Mouse (Mus musculus): Measurements from ENCODE around the gene Rpl29.

Rpl29 gene

GRCm38 (mm10) chr9:106429221-106430014 lies at the start of gene Rpl29:
Gene Rpl29, plus strand, starts transcription at chr9:106429454.
- DNase-seq, result peak; percentile 97

DNA sequence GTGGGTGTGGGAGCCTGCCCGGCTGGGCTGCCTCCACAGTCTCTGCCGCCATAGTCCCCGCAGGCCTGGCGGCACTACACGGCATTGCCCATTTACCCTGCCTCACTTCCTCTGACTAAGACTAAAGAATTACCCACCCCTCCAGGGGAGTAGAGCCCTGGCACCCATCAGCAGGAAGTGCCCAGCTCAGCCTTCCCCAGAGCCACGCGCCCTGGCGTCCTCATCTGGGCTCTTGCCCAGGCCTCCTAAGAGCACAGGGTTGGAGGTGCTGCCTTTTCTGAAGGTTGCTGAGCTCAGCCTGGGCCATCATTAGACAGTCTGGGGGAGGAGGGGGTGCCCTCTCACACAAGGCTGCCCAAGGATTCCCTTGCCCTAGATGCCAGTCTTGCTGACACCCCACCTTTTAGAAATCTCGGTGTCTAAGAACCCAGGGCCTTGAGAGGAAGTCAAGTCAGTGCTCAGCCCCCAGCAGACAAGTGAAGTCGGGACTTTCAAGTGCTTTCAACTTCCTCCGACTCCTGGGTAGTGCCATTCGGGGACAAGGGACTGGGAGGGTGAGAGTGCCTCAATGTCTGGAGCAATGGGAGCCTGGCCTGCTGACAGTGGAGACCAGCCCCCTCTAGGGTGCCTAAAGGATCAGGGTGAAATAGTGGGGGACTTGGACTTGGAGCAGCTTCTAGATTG lies 42.9 kb upstream of the Rpl29 start:
- DNase-seq, result no peak

DNA sequence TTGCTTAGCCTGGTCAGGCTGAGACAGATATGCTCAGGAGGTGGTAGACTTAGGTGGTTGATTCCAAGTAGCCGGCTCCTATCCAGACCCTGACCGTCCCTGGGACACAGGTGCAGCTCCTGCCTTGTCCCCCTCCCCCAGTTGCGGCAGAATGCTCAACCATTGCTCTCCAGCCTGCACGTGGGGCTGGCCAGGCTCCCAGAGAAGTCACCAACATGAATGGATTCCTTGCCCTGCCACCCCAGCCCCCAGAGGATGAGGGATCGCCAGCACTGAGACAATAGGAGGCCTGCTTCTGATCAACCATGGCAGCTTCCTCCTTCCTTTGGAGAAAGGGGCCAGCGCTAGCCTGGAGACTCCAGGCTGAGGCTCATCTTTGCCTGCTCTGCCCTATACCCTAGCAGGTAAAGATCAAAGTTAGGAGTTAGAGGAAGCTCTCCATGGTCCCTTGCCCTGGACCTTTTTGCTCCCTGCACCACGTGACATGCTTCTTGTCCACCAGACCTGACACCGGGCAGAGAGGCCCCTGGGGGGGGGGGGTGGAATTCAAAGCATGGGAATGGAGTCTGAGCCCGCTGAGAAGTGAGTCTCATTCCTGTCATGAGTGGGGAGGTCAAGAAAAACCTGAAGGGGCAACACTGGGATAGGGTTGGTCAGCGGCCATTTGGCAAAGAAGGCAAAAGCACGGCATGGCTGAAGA lies 36.3 kb upstream of the Rpl29 start:
- no peak for DNase-seq

DNA sequence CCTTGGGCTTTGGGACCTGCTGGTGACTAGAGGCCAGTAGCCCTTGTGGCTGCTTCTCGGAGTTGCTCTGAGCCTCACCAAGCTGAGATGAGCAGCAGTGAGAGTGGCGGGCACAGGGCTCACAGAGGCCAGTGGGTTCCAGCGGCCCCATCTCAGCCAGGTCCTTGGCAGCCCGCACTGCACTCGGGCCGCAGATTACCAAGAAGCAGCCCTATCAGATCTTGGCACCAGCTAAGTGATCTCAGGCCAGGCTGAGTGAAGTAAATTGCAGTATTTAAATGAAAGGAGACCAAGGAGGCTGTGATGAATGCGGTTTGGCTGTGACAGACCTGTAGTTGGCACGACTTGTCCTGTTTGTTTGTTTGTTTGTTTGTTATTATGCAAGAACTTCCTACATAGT lies 35.7 kb upstream of the Rpl29 start:
- DNase-seq, result no peak

GRCm38 (mm10) chr9:106394649-106395602 lies 34.3 kb upstream of the Rpl29 start:
- no peak for DNase-seq

- no peak for DNase-seq
Measured at GRCm38 (mm10) chr9:106397733-106398132, 31.5 kb upstream of the Rpl29 start.

DNA sequence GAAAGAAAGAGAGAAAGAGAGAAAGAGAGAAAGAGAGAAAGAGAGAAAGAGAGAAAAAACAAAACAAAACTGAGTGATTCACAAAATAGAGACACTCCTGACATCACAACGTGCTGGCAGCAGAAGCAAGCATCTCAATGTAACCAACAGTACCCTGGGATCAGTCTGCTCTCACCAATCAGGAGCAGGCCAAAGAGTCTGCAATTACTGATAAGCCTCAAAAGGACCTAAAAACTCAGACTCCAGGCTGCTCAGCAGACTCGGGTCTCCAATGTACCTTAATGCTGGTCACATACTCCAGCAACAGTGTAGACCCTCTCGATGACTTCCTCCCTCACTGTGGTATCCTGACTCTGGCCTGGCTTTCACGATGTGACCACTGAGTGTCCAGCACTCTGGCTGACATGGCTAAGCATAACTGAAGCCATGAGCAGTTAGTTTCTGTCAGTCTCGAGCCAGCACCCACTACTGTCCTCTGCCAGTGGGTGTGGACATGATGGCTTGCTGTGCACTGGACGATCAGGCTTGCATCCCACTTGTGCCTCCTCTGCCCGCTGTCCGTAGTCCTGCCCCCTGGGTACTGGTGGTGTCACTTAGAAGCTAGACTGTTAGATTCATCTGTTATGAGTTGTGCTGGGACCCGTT lies 30.5 kb upstream of the Rpl29 start:
- no peak for DNase-seq

DNA sequence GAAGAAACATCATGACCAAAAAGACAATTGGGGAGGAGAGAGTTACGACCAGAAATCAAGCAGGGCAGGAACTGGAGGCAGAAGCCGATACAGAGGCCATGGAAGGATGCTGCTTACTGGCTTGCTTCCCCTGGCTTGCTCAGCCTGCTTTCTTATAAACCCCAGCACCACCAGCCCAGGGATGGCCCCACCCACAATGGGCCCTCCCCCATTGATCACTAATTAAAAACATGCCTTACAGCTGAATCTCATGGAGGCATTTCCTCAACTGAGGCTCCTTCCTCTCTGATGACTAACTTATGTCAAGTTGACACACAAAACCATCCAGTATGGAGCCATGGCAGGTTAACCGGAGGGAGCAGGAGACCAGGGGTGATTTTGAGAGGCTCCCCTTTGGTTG lies 29.4 kb upstream of the Rpl29 start:
- no peak for DNase-seq

DNA sequence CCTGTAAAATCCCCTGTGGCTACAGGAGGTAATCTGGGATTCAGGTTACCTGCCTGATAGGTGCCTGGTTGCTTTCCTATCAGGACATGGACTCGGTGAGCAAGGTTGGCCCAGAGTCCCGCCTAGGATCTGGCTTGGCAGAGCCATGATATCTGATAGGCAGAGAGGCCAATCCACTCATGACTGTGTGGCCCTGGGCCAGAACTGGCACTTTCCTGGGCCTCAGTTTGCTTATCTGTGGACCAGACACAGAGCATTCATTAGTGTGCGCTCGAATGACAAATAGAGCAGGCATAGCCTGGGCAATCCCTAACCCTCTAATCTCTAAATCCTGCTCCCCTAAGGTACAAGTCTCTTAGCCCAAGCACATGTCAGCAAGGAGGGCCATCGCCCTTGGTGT lies 27.1 kb upstream of the Rpl29 start:
- no peak for DNase-seq

DNA sequence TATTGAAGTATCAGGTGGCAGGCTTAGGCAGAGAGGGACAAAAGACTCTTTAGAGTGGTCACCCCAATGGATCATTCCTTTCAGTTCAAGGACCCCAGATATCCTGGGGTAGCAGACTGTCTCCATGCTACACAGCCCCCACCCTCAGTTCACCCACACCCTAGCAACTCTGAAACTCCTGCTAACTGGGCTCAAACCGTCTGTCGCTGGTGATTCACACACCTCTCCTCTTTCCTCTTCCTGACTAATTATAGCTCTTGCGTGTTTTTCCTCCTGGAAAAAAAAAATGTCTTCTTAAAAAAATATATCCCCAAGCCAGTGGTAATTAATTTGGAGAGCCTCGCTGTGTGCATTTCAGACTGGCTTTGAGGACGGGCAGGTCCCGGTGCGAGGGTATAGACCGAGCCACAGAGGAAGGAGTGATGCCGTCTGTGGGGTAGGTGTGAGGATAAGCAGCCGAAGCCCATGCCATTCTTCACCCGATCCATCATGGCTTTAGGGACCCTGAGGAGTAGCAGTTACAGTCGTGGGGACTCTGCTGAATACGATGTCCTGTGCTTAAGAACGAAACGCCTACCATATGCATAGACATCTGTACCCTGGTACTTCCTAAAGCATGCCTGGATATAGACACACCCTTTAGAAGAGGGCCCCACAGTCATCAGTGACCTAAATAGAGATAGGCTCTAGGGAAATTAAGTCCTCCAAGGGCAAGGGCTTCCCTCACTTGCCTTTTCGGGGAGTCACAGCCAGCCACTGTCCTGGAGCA lies 26.5 kb upstream of the Rpl29 start:
- DNase-seq, result no peak

DNA sequence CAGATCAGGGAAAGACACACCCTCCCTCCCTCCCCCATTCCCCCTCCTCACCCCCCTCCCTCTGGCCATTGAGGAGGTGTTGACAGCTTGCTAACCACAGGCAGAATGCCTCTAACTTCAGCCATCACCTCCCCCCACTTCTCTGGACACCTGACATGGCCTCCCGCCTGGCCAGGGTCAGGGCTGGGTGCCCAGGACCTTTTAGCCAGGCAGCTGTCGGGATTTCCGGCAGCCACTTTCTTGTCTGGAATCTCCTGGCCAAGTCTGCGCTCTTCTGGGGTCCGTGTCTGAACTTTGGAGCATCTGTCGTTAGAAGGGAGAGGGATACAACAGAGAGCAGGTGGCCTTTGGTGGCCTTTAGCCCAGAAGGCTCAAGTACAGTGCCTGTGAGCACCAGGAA lies 24.0 kb upstream of the Rpl29 start:
- peak; percentile 68 for DNase-seq

DNA sequence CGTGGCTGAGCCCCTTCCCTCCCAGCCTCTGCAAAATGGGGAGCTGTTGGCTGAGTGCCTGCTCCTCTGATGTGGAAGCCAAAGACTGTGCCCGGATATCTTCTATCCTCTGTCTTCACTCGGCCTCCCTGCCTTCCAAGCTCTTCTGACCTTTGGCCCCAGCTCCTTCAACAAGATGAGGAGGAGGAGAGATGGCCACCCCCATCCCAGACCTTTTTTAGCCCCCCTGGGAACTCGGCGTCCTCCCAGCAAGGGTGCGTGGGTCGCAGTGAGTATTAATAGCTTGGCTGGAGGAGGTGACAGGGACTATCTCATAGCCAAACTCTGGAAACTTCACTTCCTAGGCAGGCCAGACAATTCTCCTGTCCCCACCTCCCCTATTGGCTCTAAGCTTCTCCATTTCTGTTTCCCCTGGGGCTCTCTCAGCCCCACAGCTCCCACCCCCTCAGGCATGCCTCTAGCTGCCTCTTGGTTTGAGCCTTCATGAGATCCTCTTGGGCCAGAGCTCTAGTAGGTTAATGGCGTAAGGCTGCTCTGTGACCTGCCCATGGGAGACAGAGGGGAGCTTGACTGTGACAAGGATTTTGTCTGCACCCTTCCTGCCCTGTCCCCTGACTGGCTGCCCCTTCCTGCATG lies 22.7 kb upstream of the Rpl29 start:
- peak; percentile 74 for DNase-seq

- DNase-seq, result no peak
Measured at GRCm38 (mm10) chr9:106409096-106409495, 20.2 kb upstream of the Rpl29 start.

- no peak for DNase-seq
Measured at GRCm38 (mm10) chr9:106410086-106410650, 19.1 kb upstream of the Rpl29 start.

DNA sequence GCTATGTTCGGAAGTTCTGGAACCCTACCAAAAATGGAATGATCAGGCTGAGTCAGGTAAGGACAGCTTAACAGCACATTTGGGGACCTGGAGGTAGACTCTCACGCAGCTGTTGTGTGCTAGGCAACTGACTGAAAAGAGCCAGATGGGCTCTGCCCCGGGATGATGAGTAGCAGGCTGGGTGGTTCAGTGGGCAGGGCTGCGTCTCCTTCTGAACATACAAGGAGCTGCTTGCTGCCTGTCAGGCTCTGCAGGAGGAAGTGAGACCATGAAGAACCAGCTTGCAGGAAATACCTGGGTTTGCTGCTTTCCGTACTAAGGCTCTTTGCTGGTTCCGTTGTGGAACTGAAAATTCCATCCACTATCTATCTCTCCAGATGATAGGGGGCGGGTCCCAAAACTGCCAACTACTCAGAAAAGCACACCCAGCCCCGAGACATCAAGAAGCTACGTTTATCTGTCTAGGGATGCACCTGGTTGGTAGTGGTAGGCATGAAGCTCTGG lies 18.1 kb upstream of the Rpl29 start:
- DNase-seq, result no peak

DNA sequence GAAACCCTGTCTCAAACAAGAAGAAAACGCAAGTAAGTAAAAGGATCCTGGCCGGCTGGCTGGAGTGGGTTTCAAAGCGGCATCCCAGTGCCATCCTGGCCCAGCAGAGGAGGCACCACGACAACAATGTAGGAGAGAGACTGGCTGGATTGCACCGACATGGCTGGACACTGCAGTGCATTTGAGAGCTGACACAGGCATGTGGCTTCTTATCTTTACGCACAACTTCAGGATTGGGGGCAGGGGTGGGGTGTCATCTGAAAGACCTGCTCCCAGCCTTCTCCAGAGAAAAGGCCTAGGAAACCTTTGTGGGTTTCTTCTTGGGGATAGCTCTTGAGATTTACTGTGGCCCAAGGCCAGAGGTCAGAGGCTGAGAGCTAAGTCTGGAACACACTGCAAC lies 17.5 kb upstream of the Rpl29 start:
- DNase-seq, result no peak

GRCm38 (mm10) chr9:106412210-106412609 lies 17.0 kb upstream of the Rpl29 start:
- no peak for DNase-seq

DNA sequence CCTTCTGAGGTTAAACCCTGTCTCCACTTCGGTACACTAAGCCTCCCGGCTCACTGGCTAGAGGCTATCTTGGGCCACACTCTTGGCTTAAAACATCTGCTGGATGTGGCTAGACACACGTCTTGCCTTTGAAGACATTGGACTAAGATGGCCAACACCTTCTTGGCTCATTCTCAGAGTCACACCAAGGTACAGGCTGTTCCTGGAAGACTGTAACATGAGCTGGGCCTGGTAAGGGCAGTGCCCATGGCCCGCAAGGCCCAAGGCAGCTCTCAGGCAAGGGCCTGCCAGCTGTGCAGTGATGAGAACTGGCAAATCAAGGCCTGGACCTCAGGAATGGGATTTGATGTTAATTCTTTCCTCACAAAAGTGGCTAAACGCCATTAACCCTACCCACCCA lies 15.6 kb upstream of the Rpl29 start:
- no peak for DNase-seq

DNA sequence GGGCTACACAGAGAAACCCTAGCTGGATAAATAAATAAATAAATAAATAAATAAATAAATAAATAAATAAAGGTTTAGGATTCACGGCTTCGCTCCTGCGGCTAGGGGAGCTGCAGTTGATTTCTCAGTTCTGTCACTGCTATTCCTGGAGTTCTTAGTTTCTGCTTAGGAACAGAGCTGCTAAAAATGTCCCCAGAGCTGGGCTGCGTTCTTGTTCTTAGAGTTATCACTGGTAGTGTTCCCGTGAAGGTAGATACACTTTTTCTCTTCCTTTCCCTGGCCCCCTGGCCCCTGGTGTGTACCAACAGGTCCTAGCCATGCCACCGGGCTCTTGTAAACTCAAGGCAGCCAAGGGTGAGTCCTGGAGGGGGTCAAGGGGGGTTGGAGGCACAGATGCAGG lies 12.4 kb upstream of the Rpl29 start:
- no peak for DNase-seq
